Mouse (Mus musculus) cerebellum, adult 2 months (tissue): ENCODE data around the gene Rps8. TPM values are rescaled to one million over a fixed set of nuclear protein-coding genes. Genes with fewer than 3 reads are reported as not detected.
A peak's percentile ranks its signal among the peaks of the same experiment; 100 is the strongest.

Source experiments
- DNase-seq, 2 experiments: peaks; one replicate each; pipeline ENCODE4 v3.0.0; 2021
- H3K27ac ChIP-seq: fragments of 200-500 bp; 2 replicates; pipeline ENCODE4 v1.5.1; 2012; ENCODE audit warnings: low read length, control low read depth, inconsistent platforms; ENCODE audit not compliant: insufficient read depth
- H3K27me3 ChIP-seq: fragments of 200-500 bp; 2 replicates; pipeline ENCODE4 v1.6.1; 2012; ENCODE audit warnings: inconsistent platforms, mild to moderate bottlenecking, low read length, moderate library complexity; ENCODE audit not compliant: control insufficient read depth, insufficient read depth
- H3K4me1 ChIP-seq: fragments of 200-500 bp; 2 replicates; pipeline ENCODE4 v1.6.1; 2011; ENCODE audit warnings: low read length; ENCODE audit not compliant: control insufficient read depth, insufficient read depth
- H3K4me3 ChIP-seq: fragments of 200-500 bp; replicated peaks from 2 replicates; pipeline ENCODE3; 2011; ENCODE audit warnings: mild to moderate bottlenecking, low read depth, low read length, control low read depth; ENCODE audit not compliant: insufficient read depth
- CTCF ChIP-seq: fragments of 200-500 bp; IDR thresholded peaks from 2 replicates; pipeline ENCODE4 v1.5.1; 2011; ENCODE audit warnings: low read depth, mild to moderate bottlenecking, control low read depth, low read length, moderate library complexity, borderline replicate concordance; ENCODE audit not compliant: insufficient read depth
- POLR2A ChIP-seq: fragments of 200-500 bp; IDR thresholded peaks from 2 replicates; pipeline ENCODE4 v1.6.1; 2011; ENCODE audit warnings: low read length, control low read depth, borderline replicate concordance; ENCODE audit not compliant: insufficient read depth
- WGBS: fragments of 180-500 bp; shearing (Covaris S2); methylation state at CpG from one replicate; pipeline ENCODE4 v1.1.7; 2018; 5-methylcytosine and 5-hydroxymethylcytosine counted together
- polyA plus RNA-seq: library from polyadenylated mRNA; depleted of rRNA; stranded (reverse); fragments of >200 nt; gene quantifications from 2 replicates; pipeline ENCODE4 v1.2.3, GENCODE M21; 2012

Gene Rps8
- polyA plus RNA-seq, 1 experiment = 507 TPM

DNA sequence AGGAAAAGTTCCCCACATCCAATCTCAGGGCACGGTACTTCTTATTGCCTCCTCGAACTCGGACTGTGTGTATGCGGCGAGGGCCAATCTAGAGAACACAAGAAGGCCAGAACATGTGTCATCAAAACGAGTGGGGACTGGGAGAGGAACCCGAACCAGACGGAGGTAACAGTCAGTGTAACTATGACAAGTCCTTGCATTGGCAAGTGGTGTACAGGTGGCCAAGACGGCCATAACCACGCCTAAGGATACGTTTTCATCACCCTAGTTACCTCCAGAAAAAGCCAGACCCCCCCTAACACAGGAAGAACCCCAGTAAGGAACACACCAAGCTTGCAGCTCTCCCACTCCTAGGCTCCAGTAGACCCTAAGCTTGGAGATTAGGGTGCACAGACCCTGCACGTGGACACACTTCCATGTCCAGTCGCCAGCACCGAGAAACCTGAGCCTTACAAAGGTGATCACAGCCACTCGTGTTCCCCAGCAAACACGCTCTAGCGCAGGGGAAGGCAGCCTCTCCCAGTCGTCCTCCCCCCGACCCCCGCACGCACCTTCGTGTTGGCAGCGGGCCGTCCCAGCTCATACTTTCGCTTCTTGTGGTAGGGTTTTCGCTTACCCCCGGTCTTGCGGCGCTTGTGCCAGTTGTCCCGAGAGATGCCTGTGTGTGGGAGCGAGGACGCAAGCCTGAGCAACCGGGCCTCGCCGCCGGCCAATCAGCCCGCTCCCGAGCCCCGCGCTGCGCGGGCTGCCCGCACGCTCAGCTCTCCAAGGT is 837 bp downstream of the Rps8 start:
- DNase-seq = peak in 1 of 2 experiments; percentile 19
- H3K4me1 ChIP-seq = no peaks in the 10 kb centered on the region
- H3K4me3 ChIP-seq = peak overlapping the region; percentile 86
- TF ChIP-seq CTCF (no peak), POLR2A (no peak)
- 2% methylated on average over 44 of the region's 44 CpGs for WGBS
- H3K27me3 ChIP-seq = no peaks in the 10 kb centered on the region
- H3K27ac ChIP-seq = peak overlapping the region; percentile 87

DNA sequence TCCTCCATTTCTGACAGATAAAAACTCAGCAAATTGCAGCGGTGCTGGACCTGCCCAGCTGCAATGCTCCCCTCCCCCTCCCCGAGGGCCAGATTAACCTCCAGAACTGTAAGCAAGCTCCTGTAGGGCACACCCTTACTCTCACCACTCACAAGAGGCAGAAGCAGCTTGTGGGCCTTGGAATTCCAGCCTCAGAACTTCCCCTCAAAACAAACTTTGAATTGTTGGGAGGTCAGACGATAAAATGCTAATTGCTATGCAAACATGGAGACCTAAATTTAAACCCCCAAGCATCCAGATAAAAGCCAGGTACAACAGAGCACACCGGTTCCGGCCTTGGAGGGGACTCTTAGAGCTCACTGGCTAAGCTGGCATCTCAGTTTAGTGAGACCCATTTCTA is 3.3 kb downstream of the Rps8 start:
- DNase-seq = no peak
- Histone ChIP-seq H3K4me3 (no peak overlapping the region), H3K27me3 (no peaks in the 10 kb centered on the region), H3K4me1 (no peaks in the 10 kb centered on the region), H3K27ac (no peak overlapping the region)
- WGBS = 81% methylated on average over 5 of the region's 5 CpGs
- TF ChIP-seq CTCF (no peak), POLR2A (no peak)

DNA sequence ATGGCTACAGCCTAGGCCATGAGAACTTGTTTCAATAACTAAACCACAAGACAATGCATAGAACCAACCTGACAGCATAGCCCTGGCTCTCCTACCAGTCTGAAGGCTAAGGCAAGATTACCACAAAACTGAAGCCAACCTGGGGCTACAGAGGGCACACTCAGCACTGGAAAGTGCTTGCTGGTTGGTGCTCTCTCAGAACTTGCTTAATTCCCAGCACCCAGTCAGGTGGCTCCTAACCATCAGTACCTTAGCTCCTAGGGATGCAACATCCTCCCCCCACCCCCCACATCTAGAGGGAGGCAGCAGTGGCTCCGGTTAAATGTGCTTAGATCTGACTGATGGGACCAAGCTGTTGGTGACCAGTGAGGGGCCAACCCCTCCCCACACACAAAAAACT is 4.6 kb downstream of the Rps8 start:
- H3K4me1 ChIP-seq = no peaks in the 10 kb centered on the region
- no peak overlapping the region for H3K27ac ChIP-seq
- H3K4me3 ChIP-seq = no peak overlapping the region
- WGBS = 65% methylated on average over 1 of the region's 1 CpGs
- no peak for DNase-seq
- no peak for TF ChIP-seq POLR2A
- TF ChIP-seq CTCF = no peak
- H3K27me3 ChIP-seq = no peaks in the 10 kb centered on the region

DNA sequence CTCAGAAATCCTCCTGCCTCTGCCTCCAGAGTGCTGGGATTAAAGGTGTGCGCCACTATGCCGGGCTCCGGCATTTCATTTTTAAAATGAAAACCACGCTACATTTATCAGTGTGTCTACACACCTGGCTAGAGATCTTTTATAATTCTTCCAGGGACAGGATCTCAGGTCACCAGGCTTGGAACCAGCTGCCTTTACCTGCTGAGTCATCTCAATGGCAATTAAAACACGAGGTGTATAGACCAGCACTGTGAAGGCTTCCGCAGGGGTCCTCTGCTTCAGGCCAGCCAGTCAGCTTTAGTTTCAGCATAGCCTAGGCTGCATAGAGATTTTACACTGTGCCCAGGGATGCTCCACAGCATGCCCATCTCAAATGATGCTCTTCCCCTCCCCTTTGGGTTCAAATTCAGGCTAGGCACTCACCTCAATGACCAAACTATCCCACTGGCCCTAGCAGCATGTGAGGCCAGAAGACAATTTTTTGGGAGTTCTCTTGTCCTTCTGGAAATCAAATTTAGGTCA is 5.8 kb downstream of the Rps8 start:
- 83% methylated on average over 6 of the region's 6 CpGs for WGBS
- Histone ChIP-seq H3K27ac (no peak overlapping the region), H3K27me3 (no peaks in the 10 kb centered on the region), H3K4me1 (no peaks in the 10 kb centered on the region), H3K4me3 (no peak overlapping the region)
- DNase-seq = no peak
- TF ChIP-seq POLR2A = no peak
- TF ChIP-seq CTCF = no peak

DNA sequence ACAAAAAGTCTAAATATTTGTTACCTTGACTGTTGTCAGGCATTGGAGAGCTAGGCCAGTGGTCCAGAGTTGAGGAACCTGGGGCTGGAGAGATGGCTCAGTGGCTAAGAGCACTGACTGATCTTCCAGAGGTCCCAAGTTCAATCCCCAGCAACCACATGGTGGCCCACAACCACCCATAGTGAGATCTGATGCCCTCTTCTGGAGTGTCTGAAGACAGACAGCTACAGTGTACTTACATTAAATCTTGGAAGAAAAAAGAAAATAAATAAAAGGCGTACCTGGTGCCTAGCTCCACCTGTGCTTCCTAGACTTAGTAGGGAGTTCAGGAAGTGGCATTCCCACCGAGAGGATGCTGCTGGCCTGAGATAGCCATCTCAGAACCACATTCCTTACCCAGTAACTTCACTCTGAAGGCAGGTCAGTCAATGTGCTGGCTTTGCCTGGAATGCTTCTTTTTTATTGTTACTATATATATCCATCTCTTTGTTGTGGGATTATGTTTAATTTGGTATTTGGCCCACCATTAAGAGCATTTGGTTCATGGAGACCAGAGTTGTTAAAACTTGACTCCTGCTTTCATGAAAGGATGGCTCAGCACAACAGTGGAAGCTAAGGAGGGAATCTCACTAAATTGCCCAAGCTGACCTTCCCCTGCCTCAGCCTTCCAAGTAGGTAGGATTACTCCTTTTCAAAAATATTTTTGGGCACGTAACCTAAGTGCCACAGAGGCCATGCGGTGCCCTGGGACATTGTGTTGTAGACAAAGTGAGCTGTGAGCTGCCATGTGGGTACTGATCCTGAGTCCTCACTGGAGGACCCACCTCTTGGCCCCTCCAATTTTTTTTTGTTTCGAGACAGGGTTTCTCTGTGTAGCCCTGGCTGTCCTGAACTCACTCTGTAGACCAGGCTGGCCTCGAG is 6.5 kb downstream of the Rps8 start:
- Histone ChIP-seq H3K4me1 (no peaks in the 10 kb centered on the region), H3K4me3 (no peak overlapping the region), H3K27me3 (no peaks in the 10 kb centered on the region), H3K27ac (no peak overlapping the region)
- WGBS = 76% methylated on average over 6 of the region's 6 CpGs
- no peak for TF ChIP-seq POLR2A
- TF ChIP-seq CTCF = no peak
- DNase-seq = no peak

DNA sequence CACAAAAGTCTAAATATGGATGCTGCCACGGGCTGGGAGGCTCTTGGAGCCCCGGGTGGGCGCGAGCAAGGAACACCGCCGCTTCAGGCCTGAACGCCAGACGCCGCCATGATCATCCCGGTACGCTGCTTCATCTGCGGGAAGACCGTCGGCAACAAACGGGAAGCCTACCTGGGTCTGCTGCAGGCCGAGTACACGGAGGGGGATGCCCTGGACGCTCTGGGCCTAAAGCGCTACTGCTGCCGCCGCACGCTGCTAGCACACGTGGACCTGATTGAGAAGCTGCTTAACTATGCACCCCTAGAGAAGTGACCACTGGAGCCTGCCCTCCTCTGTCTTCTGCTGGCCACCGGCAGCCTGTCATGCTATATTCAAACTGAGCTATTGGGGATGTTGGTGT is 7.2 kb downstream of the Rps8 start:
- no peaks in the 10 kb centered on the region for H3K27me3 ChIP-seq
- no peak overlapping the region for H3K27ac ChIP-seq
- WGBS = 60% methylated on average over 24 of the region's 24 CpGs
- TF ChIP-seq POLR2A (no peak), CTCF (no peak)
- no peaks in the 10 kb centered on the region for H3K4me1 ChIP-seq
- DNase-seq = no peak
- no peak overlapping the region for H3K4me3 ChIP-seq

DNA sequence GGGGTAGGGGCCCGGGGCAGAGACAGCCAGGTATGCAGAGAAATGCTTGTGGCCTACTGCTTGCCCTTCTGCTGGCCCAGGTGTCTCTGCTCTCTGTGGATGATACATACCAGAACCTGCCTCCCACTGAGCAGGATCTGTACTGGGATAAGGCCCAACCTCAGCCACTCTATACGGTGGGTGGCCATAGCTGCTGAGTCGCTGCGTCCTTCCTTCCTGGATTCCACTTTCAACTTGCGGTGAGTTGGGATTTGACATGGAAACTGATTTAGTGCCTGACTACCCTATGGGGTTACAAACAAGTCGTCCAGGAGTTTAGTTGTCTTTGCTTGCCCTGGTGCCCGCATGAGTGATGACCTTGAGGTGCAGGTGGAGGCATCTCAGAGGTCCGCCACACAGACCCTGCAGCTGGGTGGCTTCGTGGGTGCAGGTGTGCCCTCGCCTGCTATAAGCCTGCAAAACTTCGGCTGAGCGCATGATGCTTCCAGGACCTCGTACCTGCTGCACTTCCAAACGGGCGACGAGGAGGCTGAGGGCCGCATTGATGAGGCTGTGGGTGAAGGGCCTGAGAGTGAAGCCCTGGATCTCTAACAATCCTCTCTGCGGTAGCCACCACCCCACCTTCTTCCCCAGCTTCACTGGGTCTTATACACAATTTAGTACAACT is 7.9 kb downstream of the Rps8 start:
- H3K27me3 ChIP-seq = no peaks in the 10 kb centered on the region
- no peak overlapping the region for H3K4me3 ChIP-seq
- TF ChIP-seq POLR2A (no peak), CTCF (no peak)
- WGBS = 79% methylated on average over 18 of the region's 18 CpGs
- no peak for DNase-seq
- no peaks in the 10 kb centered on the region for H3K4me1 ChIP-seq
- no peak overlapping the region for H3K27ac ChIP-seq
